In genomic region chr7:25009099-25009700, GRCm38 (mm10) we compare ENCODE assay signal across 9 mouse cellular contexts. TPM values are rescaled to one million over a fixed set of nuclear protein-coding genes. Genes with fewer than 3 reads are reported as not detected.
DNase-seq lines count a peak whose midpoint lies in the region; ATAC-seq lines count a peak whose summit lies in the region.
"Had no signal": no experiment of that assay in that cellular context is flagged by ENCODE, and none has a peak within 500 bp of the region (broad histone marks: within the 10 kb centered on the region; RNA-seq: fewer than 3 reads in every experiment).

No protein-coding gene starts in this region.

- 4% methylated on average over 20 of the region's 20 CpGs for WGBS in hindbrain, embryonic 15.5 days
- WGBS in midbrain, embryonic 13.5 days: 4% methylated on average over 20 of the region's 20 CpGs

- no peaks in the 10 kb centered on the region for H3K9me3 ChIP-seq in hindbrain, embryonic 15.5 days
- no peaks in the 10 kb centered on the region for H3K9me3 ChIP-seq in midbrain, embryonic 13.5 days
- H3K9me3 ChIP-seq: lung, embryonic 15.5 days had no signal

- peak; percentile 94 for DNase-seq in ES-CJ7 (ENCODE audit: low read depth, low spot score)
- DNase-seq in cerebellum, postnatal 14 days: peak; percentile 85 to 90
- no peak for DNase-seq in urinary bladder, postnatal 14 days (ENCODE audit: low spot score)
- no peak for DNase-seq in ovary, postnatal 14 days (ENCODE audit: low spot score)
- no peak for DNase-seq in thymus, postnatal 25 days
- no peak for DNase-seq in gastrocnemius, adult 8-10 months (ENCODE audit: low spot score in 2 of 2)

- H3K4me3 ChIP-seq in hindbrain, embryonic 15.5 days: peak overlapping the region; percentile 30
- H3K4me3 ChIP-seq in midbrain, embryonic 13.5 days (replicated peaks): peak overlapping the region; percentile 32

- no peaks in the 10 kb centered on the region for H3K27me3 ChIP-seq in hindbrain, embryonic 15.5 days
- H3K27me3 ChIP-seq in midbrain, embryonic 13.5 days: peaks cover 36% of the 10 kb centered on the region

- peak overlapping the region; percentile 94 for H3K27ac ChIP-seq in hindbrain, embryonic 15.5 days (replicated peaks)
- H3K27ac ChIP-seq in midbrain, embryonic 13.5 days: peak overlapping the region; percentile 98
- H3K27ac ChIP-seq: lung, embryonic 15.5 days had no signal

- peaks cover 14% of the 10 kb centered on the region; the same call in 1 of the 2 replicates for H3K36me3 ChIP-seq in hindbrain, embryonic 15.5 days
- peaks cover 28% of the 10 kb centered on the region for H3K36me3 ChIP-seq in midbrain, embryonic 13.5 days
- H3K36me3 ChIP-seq: lung, embryonic 15.5 days had no signal

- H3K9ac ChIP-seq in hindbrain, embryonic 15.5 days: peak overlapping the region; percentile 47
- H3K9ac ChIP-seq in midbrain, embryonic 13.5 days (replicated peaks): peak overlapping the region; percentile 65
- H3K9ac ChIP-seq: lung, embryonic 15.5 days had no signal

- H3K4me1 ChIP-seq in hindbrain, embryonic 15.5 days (replicated peaks): peaks cover 59% of the 10 kb centered on the region
- peaks cover 68% of the 10 kb centered on the region for H3K4me1 ChIP-seq in midbrain, embryonic 13.5 days (replicated peaks)

- peak; percentile 17 for ATAC-seq in hindbrain, embryonic 15.5 days (ENCODE audit: low FRiP score, low read depth)
- 0 out of 2 replicates have a peak, but pooled peaks have one; percentile 3 for ATAC-seq in midbrain, embryonic 13.5 days

- peak overlapping the region; percentile 79 for H3K4me2 ChIP-seq in hindbrain, embryonic 15.5 days
- H3K4me2 ChIP-seq in midbrain, embryonic 13.5 days (replicated peaks): peak overlapping the region; percentile 83

RNA-seq across cellular contexts. Expression of gene Atp1a3, which starts 3.4 kb away (rescaled TPM):
- 487 and 576 TPM in 2 replicates for polyA plus RNA-seq in hindbrain, embryonic 15.5 days (2015; fragmentation: Nextera tagmentation; extraction: Ambion mirVana)
- polyA plus RNA-seq in midbrain, embryonic 13.5 days (2015; fragmentation: Nextera tagmentation; extraction: Ambion mirVana): 189 and 195 TPM in 2 replicates
- total RNA-seq in gastrocnemius, adult 8-10 months (2022): under 1 TPM; 0.25 to 0.58 (median 0.46) TPM

RNA-seq across cellular contexts. Expression of gene Rabac1, which starts 36.6 kb away (rescaled TPM):
- polyA plus RNA-seq in hindbrain, embryonic 15.5 days (2015; fragmentation: Nextera tagmentation; extraction: Ambion mirVana): 302 and 308 TPM in 2 replicates
- 171 and 176 TPM in 2 replicates for polyA plus RNA-seq in midbrain, embryonic 13.5 days (2015; fragmentation: Nextera tagmentation; extraction: Ambion mirVana)
- total RNA-seq in gastrocnemius, adult 8-10 months (2022): 100 to 1,000 TPM; 255 to 297 (median 267) TPM

Comparison
In these comparisons a context has a peak if more than half of its experiments do, and no peak if none do; other contexts are left out.
1. DNase-seq: peak in ES-CJ7 (single experiment) and cerebellum, postnatal 14 days (2 of 2); none in urinary bladder, postnatal 14 days (single experiment), ovary, postnatal 14 days (single experiment), thymus, postnatal 25 days (single experiment) and gastrocnemius, adult 8-10 months (0 of 2).